Mouse (Mus musculus) brain, adult 2 months (tissue): ENCODE results near the gene Anp32e.
"Not testable (repeated sequence)": the region's sequence is repeated elsewhere in the genome, so short reads cannot be mapped to it uniquely, and the experiment has no call there.

Experiments
- DNase-seq: peaks from one replicate; pipeline ENCODE4 v3.0.0; 2011; ENCODE audit warnings: low read depth, low spot score

Gene Anp32e

GRCm38 (mm10) chr3:95928658-95929503 lies at the start of gene Anp32e:
Gene Anp32e, plus strand, starts transcription at chr3:95929246.
- peak; percentile 100 for DNase-seq

- DNase-seq = peak; percentile 100
These were observed 46.8 kb upstream of the Anp32e start, which contains the start of gene Ciart for GRCm38 (mm10) chr3:95881979-95882815. Gene Ciart, minus strand, starts transcription at chr3:95882251.

- DNase-seq = peak; percentile 88
These were observed 46.1 kb upstream of the Anp32e start for GRCm38 (mm10) chr3:95882816-95883425.

GRCm38 (mm10) chr3:95884400-95884799 lies 44.6 kb upstream of the Anp32e start:
- DNase-seq = no peak

- DNase-seq = no peak
These were observed 41.5 kb upstream of the Anp32e start for GRCm38 (mm10) chr3:95887596-95887995.

GRCm38 (mm10) chr3:95889664-95890063 lies 39.4 kb upstream of the Anp32e start:
- no peak for DNase-seq

GRCm38 (mm10) chr3:95891211-95892065 lies 37.6 kb upstream of the Anp32e start, which contains the start of gene BC028528:
Gene BC028528, minus strand, starts transcription at chr3:95892005.
- no peak for DNase-seq

- no peak for DNase-seq
These were observed 36.7 kb upstream of the Anp32e start for GRCm38 (mm10) chr3:95892066-95893052.

GRCm38 (mm10) chr3:95893126-95893525 lies 35.9 kb upstream of the Anp32e start:
- DNase-seq = no peak

GRCm38 (mm10) chr3:95893606-95894316 lies 35.3 kb upstream of the Anp32e start, which contains the start of gene Aph1a:
Gene Aph1a, plus strand, starts transcription at chr3:95893969.
- DNase-seq = peak; percentile 100

- DNase-seq = peak; percentile 68
These were observed 34.5 kb upstream of the Anp32e start for GRCm38 (mm10) chr3:95894317-95895160.

- DNase-seq = not testable (repeated sequence)
These were observed 33.5 kb upstream of the Anp32e start for GRCm38 (mm10) chr3:95895501-95895900.

- DNase-seq = no peak
These were observed 29.1 kb upstream of the Anp32e start for GRCm38 (mm10) chr3:95899800-95900524.

- DNase-seq = no peak
These were observed 27.3 kb upstream of the Anp32e start for GRCm38 (mm10) chr3:95901616-95902372.

- no peak for DNase-seq
These were observed 26.7 kb upstream of the Anp32e start for GRCm38 (mm10) chr3:95902373-95902625.

GRCm38 (mm10) chr3:95902643-95903042 lies 26.4 kb upstream of the Anp32e start:
- DNase-seq = peak; percentile 69
